Mouse (Mus musculus): Measurements from ENCODE around the gene Samd3. TPM values are rescaled to one million over a fixed set of nuclear protein-coding genes. Genes with fewer than 3 reads are reported as not detected.

Gene Samd3
- polyA plus RNA-seq, 1 experiment from 2014 or later, result not detected

- 89% methylated on average over 3 of the region's 3 CpGs for WGBS
- ATAC-seq (replicated peaks; ENCODE audit: low FRiP score, low read depth), result no peak
Observed at GRCm38 (mm10) chr10:26297200-26297599, 67.7 kb downstream of the Samd3 start.

GRCm38 (mm10) chr10:26297626-26298025 is 68.1 kb downstream of the Samd3 start:
- Histone ChIP-seq H3K4me1 (replicated peaks; ENCODE audit: insufficient read depth, low read length) (no peaks in the 10 kb centered on the region), H3K36me3 (ENCODE audit: insufficient read depth, low read length) (0 out of 2 replicates have a peak, but pooled peaks cover 22% of the 10 kb centered on the region), H3K27me3 (ENCODE audit: insufficient read depth, low read length) (no peaks in the 10 kb centered on the region), H3K4me2 (ENCODE audit: low read length) (no peak overlapping the region), H3K9ac (ENCODE audit: low read depth, low read length) (no peak overlapping the region), H3K27ac (no peak overlapping the region), H3K4me3 (replicated peaks; ENCODE audit: low read depth, low read length) (no peak overlapping the region), H3K9me3 (replicated peaks; ENCODE audit: low read length) (no peaks in the 10 kb centered on the region)
- 90% methylated on average over 7 of the region's 7 CpGs for WGBS
- DNase-seq (ENCODE audit: low spot score) (no peak), ATAC-seq (replicated peaks; ENCODE audit: low FRiP score, low read depth) (no peak)
- TF ChIP-seq CTCF (IDR thresholded peaks at IDR 0.05; ENCODE audit: low read depth), result no peak

More at GRCm38 (mm10) chr10:26297200-26297599, 67.7 kb downstream of the Samd3 start:
- no peak for DNase-seq (ENCODE audit: low spot score)
- Histone ChIP-seq H3K4me3 (replicated peaks; ENCODE audit: low read depth, low read length) (no peak overlapping the region), H3K4me2 (ENCODE audit: low read length) (no peak overlapping the region), H3K4me1 (replicated peaks; ENCODE audit: insufficient read depth, low read length) (no peaks in the 10 kb centered on the region), H3K27ac (no peak overlapping the region), H3K27me3 (ENCODE audit: insufficient read depth, low read length) (no peaks in the 10 kb centered on the region), H3K9me3 (replicated peaks; ENCODE audit: low read length) (no peaks in the 10 kb centered on the region), H3K9ac (ENCODE audit: low read depth, low read length) (no peak overlapping the region), H3K36me3 (ENCODE audit: insufficient read depth, low read length) (0 out of 2 replicates have a peak, but pooled peaks cover 22% of the 10 kb centered on the region)
- no peak for TF ChIP-seq CTCF (IDR thresholded peaks at IDR 0.05; ENCODE audit: low read depth)

GRCm38 (mm10) chr10:26302336-26302735 is 72.8 kb downstream of the Samd3 start:
- H3K4me2 ChIP-seq (ENCODE audit: low read length), result no peak overlapping the region
- no peak overlapping the region for H3K9ac ChIP-seq (ENCODE audit: low read depth, low read length)
- no peaks in the 10 kb centered on the region for H3K27me3 ChIP-seq (ENCODE audit: insufficient read depth, low read length)
- H3K4me1 ChIP-seq (replicated peaks; ENCODE audit: insufficient read depth, low read length), result no peaks in the 10 kb centered on the region
- TF ChIP-seq CTCF (IDR thresholded peaks at IDR 0.05; ENCODE audit: low read depth), result no peak
- no peaks in the 10 kb centered on the region for H3K9me3 ChIP-seq (replicated peaks; ENCODE audit: low read length)
- peaks cover 10% of the 10 kb centered on the region; the same call in 1 of the 2 replicates for H3K36me3 ChIP-seq (ENCODE audit: insufficient read depth, low read length)
- no peak overlapping the region for H3K4me3 ChIP-seq (replicated peaks; ENCODE audit: low read depth, low read length)
- ATAC-seq (replicated peaks; ENCODE audit: low FRiP score, low read depth) (no peak), DNase-seq (ENCODE audit: low spot score) (no peak)
- H3K27ac ChIP-seq, result no peak overlapping the region
- WGBS, result 94% methylated on average over 4 of the region's 4 CpGs

GRCm38 (mm10) chr10:26303485-26303884 is 74.0 kb downstream of the Samd3 start:
- H3K27ac ChIP-seq, result no peak overlapping the region
- H3K36me3 ChIP-seq (ENCODE audit: insufficient read depth, low read length), result peaks cover 18% of the 10 kb centered on the region
- no peak for TF ChIP-seq CTCF (IDR thresholded peaks at IDR 0.05; ENCODE audit: low read depth)
- no peaks in the 10 kb centered on the region for H3K27me3 ChIP-seq (ENCODE audit: insufficient read depth, low read length)
- H3K4me3 ChIP-seq (replicated peaks; ENCODE audit: low read depth, low read length), result no peak overlapping the region
- H3K4me1 ChIP-seq (replicated peaks; ENCODE audit: insufficient read depth, low read length), result no peaks in the 10 kb centered on the region
- no peak for ATAC-seq (replicated peaks; ENCODE audit: low FRiP score, low read depth)
- WGBS, result 91% methylated on average over 6 of the region's 6 CpGs
- no peak for DNase-seq (ENCODE audit: low spot score)
- H3K9ac ChIP-seq (ENCODE audit: low read depth, low read length), result no peak overlapping the region
- no peak overlapping the region for H3K4me2 ChIP-seq (ENCODE audit: low read length)
- no peaks in the 10 kb centered on the region for H3K9me3 ChIP-seq (replicated peaks; ENCODE audit: low read length)

GRCm38 (mm10) chr10:26314327-26314726 is 84.8 kb downstream of the Samd3 start:
- Histone ChIP-seq H3K9ac (ENCODE audit: low read depth, low read length) (no peak overlapping the region), H3K4me3 (replicated peaks; ENCODE audit: low read depth, low read length) (no peak overlapping the region), H3K4me2 (ENCODE audit: low read length) (no peak overlapping the region), H3K4me1 (replicated peaks; ENCODE audit: insufficient read depth, low read length) (no peaks in the 10 kb centered on the region), H3K27me3 (ENCODE audit: insufficient read depth, low read length) (no peaks in the 10 kb centered on the region), H3K27ac (no peak overlapping the region), H3K36me3 (ENCODE audit: insufficient read depth, low read length) (peaks cover 31% of the 10 kb centered on the region), H3K9me3 (replicated peaks; ENCODE audit: low read length) (no peaks in the 10 kb centered on the region)
- TF ChIP-seq CTCF (IDR thresholded peaks at IDR 0.05; ENCODE audit: low read depth), result no peak
- no peak for DNase-seq (ENCODE audit: low spot score)
- WGBS, result 92% methylated on average over 15 of the region's 15 CpGs
- no peak for ATAC-seq (replicated peaks; ENCODE audit: low FRiP score, low read depth)

- no peak for TF ChIP-seq CTCF (IDR thresholded peaks at IDR 0.05; ENCODE audit: low read depth)
- Histone ChIP-seq H3K4me1 (replicated peaks; ENCODE audit: insufficient read depth, low read length) (no peaks in the 10 kb centered on the region), H3K27me3 (ENCODE audit: insufficient read depth, low read length) (no peaks in the 10 kb centered on the region), H3K36me3 (ENCODE audit: insufficient read depth, low read length) (0 out of 2 replicates have a peak, but pooled peaks cover 16% of the 10 kb centered on the region), H3K4me3 (replicated peaks; ENCODE audit: low read depth, low read length) (no peak overlapping the region), H3K9me3 (replicated peaks; ENCODE audit: low read length) (no peaks in the 10 kb centered on the region), H3K9ac (ENCODE audit: low read depth, low read length) (no peak overlapping the region), H3K27ac (no peak overlapping the region), H3K4me2 (ENCODE audit: low read length) (no peak overlapping the region)
- DNase-seq (ENCODE audit: low spot score) (no peak), ATAC-seq (replicated peaks; ENCODE audit: low FRiP score, low read depth) (no peak)
- 92% methylated on average over 4 of the region's 4 CpGs for WGBS
Observed at GRCm38 (mm10) chr10:26320679-26321078, 91.2 kb downstream of the Samd3 start.

Other genes with a start within 250 kb of the Samd3 start
- not detected in 2 replicates for gene Gm9767, start 151.5 kb upstream of the Samd3 start, polyA plus RNA-seq (2015; fragmentation: Nextera tagmentation; extraction: Ambion mirVana)
- 1.9 and 3.0 TPM in 2 replicates for gene Tmem200a, start 150.7 kb upstream of the Samd3 start, polyA plus RNA-seq (2015; fragmentation: Nextera tagmentation; extraction: Ambion mirVana)
- 9.3 and 9.5 TPM in 2 replicates for gene L3mbtl3, start 146.3 kb downstream of the Samd3 start, polyA plus RNA-seq (2015; fragmentation: Nextera tagmentation; extraction: Ambion mirVana)

Measured in kidney, postnatal 0 days (tissue).